Mouse (Mus musculus) CD4-positive, CD25-positive, alpha-beta regulatory T cell, adult 9 weeks (primary cell): ENCODE measurements around the gene Cldn1. TPM values are rescaled to one million over a fixed set of nuclear protein-coding genes. Genes with fewer than 3 reads are reported as not detected.

Experiments used
- polyA plus RNA-seq: library from polyadenylated mRNA; unstranded; fragments of 100-300 nt; shearing (Covaris generic); gene quantifications from one replicate; pipeline ENCODE4 v1.2.1, GENCODE M21; 2017

Cldn1 gene
- polyA plus RNA-seq, result not detected

DNA sequence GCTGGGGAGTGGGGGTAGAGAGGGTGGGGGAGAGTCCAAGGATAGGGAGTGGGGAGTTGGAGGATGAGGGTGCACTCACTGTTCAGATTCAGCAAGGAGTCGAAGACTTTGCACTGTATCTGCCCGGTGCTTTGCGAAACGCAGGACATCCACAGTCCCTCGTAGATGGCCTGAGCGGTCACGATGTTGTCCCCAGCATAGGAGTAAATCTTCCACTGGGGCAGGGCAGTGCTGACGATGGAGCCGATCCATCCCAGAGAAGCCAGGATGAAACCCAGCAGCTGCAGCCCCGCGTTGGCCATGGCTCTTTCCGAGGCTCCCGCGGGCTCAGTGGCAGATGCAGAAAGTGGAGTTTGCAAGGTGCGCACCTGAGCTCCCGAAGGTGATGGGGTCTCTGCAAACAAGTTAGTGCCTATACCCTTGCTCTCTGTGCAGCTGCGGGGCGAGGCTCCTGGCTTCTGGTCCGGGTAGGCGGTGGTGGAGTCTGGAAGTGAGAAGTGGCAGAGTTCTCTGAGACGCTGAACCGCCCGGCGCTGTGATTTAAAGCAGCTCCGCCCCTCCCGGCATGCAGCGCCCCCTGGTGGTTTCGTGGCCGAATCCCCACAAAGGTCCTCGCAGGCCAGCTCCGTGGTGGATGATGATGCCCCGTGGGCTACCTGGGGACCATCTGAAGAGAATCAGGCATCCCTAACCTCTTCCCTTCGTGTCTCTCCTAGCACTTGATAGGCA lies at the start of gene Cldn1:
Gene Cldn1 (minus strand): TSS at position 517 of the 729 bp plus-strand sequence.

Other genes starting within 250 kb of the Cldn1 start
- not detected for gene Cldn16, start 91.3 kb upstream of the Cldn1 start, polyA plus RNA-seq
- not detected for gene Tmem207, start 154.9 kb upstream of the Cldn1 start, polyA plus RNA-seq
- 19.2 TPM for gene Il1rap, start 209.9 kb upstream of the Cldn1 start, polyA plus RNA-seq